Mouse (Mus musculus) heart, adult 2 months (tissue): ENCODE data around the gene Ntng2.

Source experiments
- CTCF ChIP-seq: fragments of 200-600 bp; IDR thresholded peaks from 2 replicates; pipeline ENCODE4 v1.8.1; 2022; ENCODE audit warnings: antibody characterized with exemption, mild to moderate bottlenecking, moderate library complexity
- EP300 ChIP-seq: fragments of 200-500 bp; IDR thresholded peaks from 2 replicates; pipeline ENCODE4 v1.6.1; 2011; ENCODE audit warnings: low read depth, low read length, control low read depth; ENCODE audit not compliant: insufficient read depth
- POLR2A ChIP-seq: fragments of 200-500 bp; IDR thresholded peaks from 2 replicates; pipeline ENCODE4 v1.6.1; 2011; ENCODE audit warnings: mild to moderate bottlenecking, low read depth, low read length, control low read depth; ENCODE audit not compliant: insufficient read depth

GRCm38 (mm10) chr2:29230191-29230835 is 22.5 kb downstream of the Ntng2 start:
- no peak for TF ChIP-seq EP300
- TF ChIP-seq POLR2A: no peak
- TF ChIP-seq CTCF: no peak
